Mouse (Mus musculus): ENCODE results near the gene Cntnap5b.

- no peak for TF ChIP-seq CTCF (IDR thresholded peaks at IDR 0.05; ENCODE audit: borderline replicate concordance, insufficient read depth, low read depth, low read length)
- TF ChIP-seq POLR2A (IDR thresholded peaks at IDR 0.05; ENCODE audit: borderline replicate concordance, insufficient read depth, low read length), result no peak
Measured at GRCm38 (mm10) chr1:100310687-100311086, 538.1 kb downstream of the Cntnap5b start.
